Mouse (Mus musculus): ENCODE data around the gene Tenm2. TPM values are rescaled to one million over a fixed set of nuclear protein-coding genes. Genes with fewer than 3 reads are reported as not detected.

The Tenm2 gene
- polyA plus RNA-seq, 1 experiment from 2014 or later: 5.1 TPM

GRCm38 (mm10) chr11:37186132-37186531, 49.6 kb downstream of the Tenm2 start:
- H3K9ac ChIP-seq: no peak overlapping the region
- H3K4me1 ChIP-seq: no peaks in the 10 kb centered on the region
- no peak overlapping the region for H3K4me3 ChIP-seq
- no peaks in the 10 kb centered on the region for H3K27me3 ChIP-seq
- H3K9me3 ChIP-seq: no peaks in the 10 kb centered on the region
- 13% methylated on average over 3 of the region's 3 CpGs for WGBS
- H3K36me3 ChIP-seq: no peaks in the 10 kb centered on the region
- no peak for ATAC-seq (ENCODE audit: insufficient number of reproducible peaks, insufficient read depth, low FRiP score, low TSS enrichment, low read depth)
- no peak overlapping the region for H3K4me2 ChIP-seq
- H3K27ac ChIP-seq: no peak overlapping the region

- H3K4me2 ChIP-seq: no peak overlapping the region
- H3K9me3 ChIP-seq: no peaks in the 10 kb centered on the region
- no peaks in the 10 kb centered on the region for H3K27me3 ChIP-seq
- no peak overlapping the region for H3K9ac ChIP-seq
- H3K36me3 ChIP-seq: no peaks in the 10 kb centered on the region
- no peak overlapping the region for H3K4me3 ChIP-seq
- H3K27ac ChIP-seq: no peak overlapping the region
- ATAC-seq (ENCODE audit: insufficient number of reproducible peaks, insufficient read depth, low FRiP score, low TSS enrichment, low read depth): no peak
- no peaks in the 10 kb centered on the region for H3K4me1 ChIP-seq
- WGBS: 88% methylated on average over 6 of the region's 6 CpGs
Measured at GRCm38 (mm10) chr11:37177426-37177825, 58.3 kb downstream of the Tenm2 start.

GRCm38 (mm10) chr11:37153933-37154880, 81.6 kb downstream of the Tenm2 start:
- Histone ChIP-seq H3K4me3 (no peak overlapping the region), H3K9me3 (no peaks in the 10 kb centered on the region), H3K27me3 (no peaks in the 10 kb centered on the region), H3K27ac (no peak overlapping the region), H3K4me2 (no peak overlapping the region), H3K9ac (no peak overlapping the region), H3K36me3 (no peaks in the 10 kb centered on the region), H3K4me1 (no peaks in the 10 kb centered on the region)
- WGBS: 30% methylated on average over 13 of the region's 13 CpGs
- ATAC-seq (ENCODE audit: insufficient number of reproducible peaks, insufficient read depth, low FRiP score, low TSS enrichment, low read depth): no peak

- H3K4me3 ChIP-seq: no peak overlapping the region
- no peaks in the 10 kb centered on the region for H3K36me3 ChIP-seq
- 51% methylated on average over 5 of the region's 5 CpGs for WGBS
- H3K9me3 ChIP-seq: no peaks in the 10 kb centered on the region
- no peak for ATAC-seq (ENCODE audit: insufficient number of reproducible peaks, insufficient read depth, low FRiP score, low TSS enrichment, low read depth)
- H3K4me2 ChIP-seq: no peak overlapping the region
- no peak overlapping the region for H3K27ac ChIP-seq
- no peaks in the 10 kb centered on the region for H3K4me1 ChIP-seq
- no peaks in the 10 kb centered on the region for H3K27me3 ChIP-seq
- H3K9ac ChIP-seq: no peak overlapping the region
Measured at GRCm38 (mm10) chr11:37153382-37153781, 82.4 kb downstream of the Tenm2 start.

- Histone ChIP-seq H3K9me3 (no peaks in the 10 kb centered on the region), H3K4me2 (no peak overlapping the region), H3K27me3 (no peaks in the 10 kb centered on the region), H3K4me1 (no peaks in the 10 kb centered on the region), H3K4me3 (no peak overlapping the region), H3K36me3 (no peaks in the 10 kb centered on the region), H3K9ac (no peak overlapping the region), H3K27ac (no peak overlapping the region)
- ATAC-seq (ENCODE audit: insufficient number of reproducible peaks, insufficient read depth, low FRiP score, low TSS enrichment, low read depth): no peak
- 73% methylated on average over 1 of the region's 1 CpGs for WGBS
Measured at GRCm38 (mm10) chr11:37150011-37150410, 85.8 kb downstream of the Tenm2 start.

GRCm38 (mm10) chr11:37143996-37144395, 91.8 kb downstream of the Tenm2 start:
- 75% methylated on average over 6 of the region's 6 CpGs for WGBS
- Histone ChIP-seq H3K4me2 (no peak overlapping the region), H3K36me3 (no peaks in the 10 kb centered on the region)

GRCm38 (mm10) chr11:37143478-37143877, 92.3 kb downstream of the Tenm2 start:
- Histone ChIP-seq H3K4me2 (no peak overlapping the region), H3K27me3 (no peaks in the 10 kb centered on the region), H3K4me1 (no peaks in the 10 kb centered on the region), H3K36me3 (no peaks in the 10 kb centered on the region), H3K4me3 (no peak overlapping the region), H3K9me3 (no peaks in the 10 kb centered on the region), H3K9ac (no peak overlapping the region), H3K27ac (no peak overlapping the region)
- no peak for ATAC-seq (ENCODE audit: insufficient number of reproducible peaks, insufficient read depth, low FRiP score, low TSS enrichment, low read depth)
- WGBS: 71% methylated on average over 2 of the region's 2 CpGs

More at GRCm38 (mm10) chr11:37143996-37144395, 91.8 kb downstream of the Tenm2 start:
- Histone ChIP-seq H3K27me3 (no peaks in the 10 kb centered on the region), H3K4me1 (no peaks in the 10 kb centered on the region), H3K9ac (no peak overlapping the region), H3K4me3 (no peak overlapping the region), H3K27ac (no peak overlapping the region), H3K9me3 (no peaks in the 10 kb centered on the region)
- no peak for ATAC-seq (ENCODE audit: insufficient number of reproducible peaks, insufficient read depth, low FRiP score, low TSS enrichment, low read depth)

- no peak overlapping the region for H3K4me3 ChIP-seq
- 78% methylated on average over 2 of the region's 2 CpGs for WGBS
- H3K9ac ChIP-seq: no peak overlapping the region
- no peaks in the 10 kb centered on the region for H3K4me1 ChIP-seq
- H3K36me3 ChIP-seq: no peaks in the 10 kb centered on the region
- no peak for ATAC-seq (ENCODE audit: insufficient number of reproducible peaks, insufficient read depth, low FRiP score, low TSS enrichment, low read depth)
- no peak overlapping the region for H3K4me2 ChIP-seq
- no peaks in the 10 kb centered on the region for H3K9me3 ChIP-seq
- no peak overlapping the region for H3K27ac ChIP-seq
- no peaks in the 10 kb centered on the region for H3K27me3 ChIP-seq
Measured at GRCm38 (mm10) chr11:37128893-37129292, 106.9 kb downstream of the Tenm2 start.

- H3K9ac ChIP-seq: no peak overlapping the region
Measured at GRCm38 (mm10) chr11:37118058-37118457, 117.7 kb downstream of the Tenm2 start.

GRCm38 (mm10) chr11:37115188-37115587, 120.6 kb downstream of the Tenm2 start:
- Histone ChIP-seq H3K4me1 (0 out of 2 replicates have a peak, but pooled peaks cover 3% of the 10 kb centered on the region), H3K27ac (no peak overlapping the region), H3K4me3 (no peak overlapping the region), H3K27me3 (no peaks in the 10 kb centered on the region), H3K4me2 (no peak overlapping the region), H3K36me3 (no peaks in the 10 kb centered on the region), H3K9me3 (no peaks in the 10 kb centered on the region), H3K9ac (no peak overlapping the region)
- WGBS: 50% methylated on average over 4 of the region's 4 CpGs
- no peak for ATAC-seq (ENCODE audit: insufficient number of reproducible peaks, insufficient read depth, low FRiP score, low TSS enrichment, low read depth)

More at GRCm38 (mm10) chr11:37118058-37118457, 117.7 kb downstream of the Tenm2 start:
- Histone ChIP-seq H3K4me2 (no peak overlapping the region), H3K9me3 (no peaks in the 10 kb centered on the region), H3K36me3 (no peaks in the 10 kb centered on the region), H3K4me1 (0 out of 2 replicates have a peak, but pooled peaks cover 3% of the 10 kb centered on the region), H3K27me3 (no peaks in the 10 kb centered on the region), H3K4me3 (no peak overlapping the region), H3K27ac (no peak overlapping the region)
- ATAC-seq (ENCODE audit: insufficient number of reproducible peaks, insufficient read depth, low FRiP score, low TSS enrichment, low read depth): no peak

GRCm38 (mm10) chr11:37107069-37107468, 128.7 kb downstream of the Tenm2 start:
- ATAC-seq (ENCODE audit: insufficient number of reproducible peaks, insufficient read depth, low FRiP score, low TSS enrichment, low read depth): no peak
- WGBS: 70% methylated on average over 2 of the region's 2 CpGs

GRCm38 (mm10) chr11:37079403-37079802, 156.4 kb downstream of the Tenm2 start:
- Histone ChIP-seq H3K27ac (no peak overlapping the region), H3K36me3 (no peaks in the 10 kb centered on the region), H3K4me2 (no peak overlapping the region), H3K9me3 (no peaks in the 10 kb centered on the region), H3K27me3 (no peaks in the 10 kb centered on the region), H3K9ac (no peak overlapping the region), H3K4me1 (no peaks in the 10 kb centered on the region), H3K4me3 (no peak overlapping the region)
- no peak for ATAC-seq (ENCODE audit: insufficient number of reproducible peaks, insufficient read depth, low FRiP score, low TSS enrichment, low read depth)
- 90% methylated on average over 5 of the region's 5 CpGs for WGBS

More at GRCm38 (mm10) chr11:37107069-37107468, 128.7 kb downstream of the Tenm2 start:
- Histone ChIP-seq H3K36me3 (no peaks in the 10 kb centered on the region), H3K4me3 (no peak overlapping the region), H3K4me2 (no peak overlapping the region), H3K27ac (no peak overlapping the region), H3K9ac (no peak overlapping the region), H3K9me3 (no peaks in the 10 kb centered on the region), H3K4me1 (no peaks in the 10 kb centered on the region), H3K27me3 (no peaks in the 10 kb centered on the region)
